Mouse (Mus musculus) layer of hippocampus, adult 9-10 months (tissue): ENCODE measurements around the gene Ints13.

Source experiments
- DNase-seq: peaks from one replicate; pipeline ENCODE4 v3.0.0; 2022; ENCODE audit warnings: low spot score

Ints13 gene

DNA sequence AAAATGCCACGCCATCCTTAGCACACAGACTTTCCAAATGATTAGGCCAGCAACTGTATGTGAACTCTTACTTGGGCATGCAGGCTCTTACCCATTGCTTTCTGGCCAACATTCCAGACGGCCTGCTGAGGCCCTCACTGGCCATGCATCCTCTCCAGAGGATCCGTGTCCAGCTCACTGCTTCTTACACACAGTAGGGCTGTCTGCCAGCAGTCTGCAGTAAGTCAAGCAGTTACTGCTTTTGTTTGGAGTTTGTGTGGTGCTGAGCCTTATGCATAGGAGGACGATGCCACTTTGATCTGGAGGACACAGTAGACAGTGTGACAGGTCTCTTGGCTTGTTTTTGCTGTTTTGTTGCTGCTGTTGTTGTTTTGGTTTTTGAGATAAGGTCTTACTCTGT, 39.0 kb downstream of the Ints13 start:
- no peak for DNase-seq

DNA sequence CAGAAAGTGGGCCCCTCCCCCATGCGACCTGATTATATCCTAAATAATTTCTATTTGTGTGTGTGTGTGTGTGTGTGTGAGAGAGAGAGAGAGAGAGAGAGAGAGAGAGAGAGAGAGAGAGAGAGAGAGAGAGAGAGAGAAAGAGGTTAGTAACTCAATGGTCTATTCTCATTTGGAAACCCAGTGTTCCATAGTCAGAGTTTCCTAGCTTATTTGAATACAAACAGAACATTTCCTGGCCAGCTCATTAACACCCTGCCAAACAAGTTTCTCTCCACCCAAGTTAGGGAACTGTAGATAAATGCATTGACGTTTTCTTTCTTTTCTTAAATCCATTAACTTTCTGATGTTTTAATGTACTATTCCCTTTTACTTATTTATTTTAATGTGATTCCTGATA, 39.6 kb downstream of the Ints13 start:
- DNase-seq: no peak

DNA sequence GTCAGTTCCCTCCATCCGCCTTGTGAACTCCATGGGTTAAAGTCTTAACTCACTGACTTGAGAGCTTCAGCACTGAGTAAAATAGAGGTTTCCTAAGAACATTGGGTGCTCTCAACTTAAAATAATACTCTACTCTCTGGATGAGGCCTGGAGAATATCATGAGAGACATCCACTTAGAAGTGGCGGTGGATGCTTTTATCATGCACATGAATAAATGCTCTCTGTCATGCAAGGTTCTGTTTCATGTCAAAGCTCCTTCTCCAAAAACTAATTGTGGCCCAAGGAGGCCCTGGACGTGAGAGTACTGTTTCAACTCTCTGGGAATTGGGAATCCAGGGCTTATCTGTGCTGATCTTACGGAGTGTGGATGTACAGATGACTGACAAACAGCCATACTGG, 40.5 kb downstream of the Ints13 start:
- no peak for DNase-seq

DNA sequence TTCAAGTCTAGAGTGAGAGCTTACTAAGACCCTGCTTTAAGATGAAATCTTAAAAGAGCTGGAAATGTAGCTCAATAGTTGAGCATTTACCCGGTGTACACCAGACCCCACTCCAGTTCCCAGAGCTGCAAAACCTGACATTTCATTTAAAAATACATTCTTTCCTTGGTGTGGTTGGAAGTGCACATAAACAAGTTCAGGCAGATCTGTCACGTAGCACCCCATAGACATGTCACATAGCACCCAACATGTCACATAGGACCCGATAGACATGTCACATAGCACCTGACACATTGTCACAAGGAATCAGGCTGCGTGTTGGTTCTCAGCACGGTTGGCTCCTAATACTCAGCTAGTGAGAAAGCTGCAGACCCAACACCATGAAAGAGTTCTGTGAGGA, 42.1 kb downstream of the Ints13 start:
- DNase-seq: no peak

DNA sequence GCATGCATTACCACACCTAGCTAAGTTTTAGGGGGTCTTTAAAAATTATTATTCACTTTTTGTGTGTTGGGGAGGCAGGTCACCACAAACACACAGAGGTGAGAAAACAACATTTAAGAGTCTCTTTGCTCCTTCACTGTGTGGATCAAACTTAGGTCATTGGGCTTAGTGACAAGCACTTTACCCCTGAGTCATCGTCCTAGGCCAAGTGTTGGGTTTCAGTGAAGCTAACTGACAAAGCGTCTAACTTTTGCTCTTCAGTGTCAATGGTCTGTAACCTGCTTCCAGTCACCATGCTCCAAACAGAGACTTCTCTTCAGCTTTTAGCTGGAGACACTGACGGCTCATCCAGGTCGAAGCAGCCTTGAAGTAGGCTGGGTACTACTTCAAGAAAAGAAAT, 44.5 kb downstream of the Ints13 start:
- DNase-seq: no peak

DNA sequence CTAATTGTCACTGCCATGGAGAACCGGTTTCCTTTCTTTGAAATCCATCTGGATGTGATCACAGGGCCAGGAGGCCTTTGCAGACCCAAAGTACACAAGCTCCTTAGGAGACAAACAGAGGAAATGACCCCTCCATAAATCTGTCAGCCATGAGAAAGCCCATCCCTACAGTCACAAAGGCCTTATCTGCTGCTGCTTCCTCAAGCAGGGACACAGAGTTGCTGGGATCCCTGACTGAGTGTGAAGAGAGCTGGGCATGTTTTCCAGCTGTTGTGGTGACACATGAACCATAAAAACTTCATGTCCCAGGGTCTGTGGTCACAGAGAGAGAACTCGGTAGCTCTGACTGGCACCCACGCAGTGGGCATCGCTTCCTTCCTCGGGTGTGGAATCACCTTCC, 46.9 kb downstream of the Ints13 start:
- DNase-seq: no peak

DNA sequence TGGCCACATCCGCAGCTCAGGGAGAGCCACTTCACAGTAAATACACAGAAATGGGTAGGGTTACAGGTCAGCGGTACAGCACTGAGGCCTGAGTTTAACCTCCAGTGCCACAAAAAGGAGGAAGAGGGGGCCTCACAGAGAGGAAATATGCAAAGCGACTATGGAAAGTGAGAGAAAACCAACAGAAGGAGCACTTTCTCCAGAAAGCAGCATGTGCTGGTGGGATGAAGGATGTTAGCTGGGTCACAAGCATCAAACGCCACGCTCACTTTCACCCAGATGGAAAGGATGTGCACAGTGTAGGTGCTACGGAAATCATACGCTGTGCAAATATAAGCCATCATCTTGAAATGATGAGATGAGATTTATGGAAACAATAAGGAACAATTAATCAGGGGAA, 47.3 kb downstream of the Ints13 start:
- DNase-seq: no peak

DNA sequence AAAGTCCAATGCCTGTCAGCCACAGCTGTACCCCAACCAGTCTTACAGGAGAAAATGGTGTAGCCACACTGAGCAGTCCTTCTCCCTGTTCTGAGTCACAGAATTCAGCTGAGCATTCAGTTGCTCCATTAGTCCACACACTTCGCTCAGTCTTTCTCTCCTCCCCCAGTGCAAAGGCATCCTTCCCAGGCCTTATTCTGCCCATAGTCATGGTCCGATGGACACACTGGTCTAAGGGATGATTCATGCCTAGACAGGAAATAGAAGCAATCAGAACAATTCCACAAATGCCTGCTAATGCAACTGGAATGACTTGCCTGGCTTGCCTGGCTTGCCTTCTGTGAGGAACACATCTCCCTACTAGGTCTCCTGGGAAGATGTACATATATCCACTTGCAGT, 50.1 kb downstream of the Ints13 start:
- no peak for DNase-seq

DNA sequence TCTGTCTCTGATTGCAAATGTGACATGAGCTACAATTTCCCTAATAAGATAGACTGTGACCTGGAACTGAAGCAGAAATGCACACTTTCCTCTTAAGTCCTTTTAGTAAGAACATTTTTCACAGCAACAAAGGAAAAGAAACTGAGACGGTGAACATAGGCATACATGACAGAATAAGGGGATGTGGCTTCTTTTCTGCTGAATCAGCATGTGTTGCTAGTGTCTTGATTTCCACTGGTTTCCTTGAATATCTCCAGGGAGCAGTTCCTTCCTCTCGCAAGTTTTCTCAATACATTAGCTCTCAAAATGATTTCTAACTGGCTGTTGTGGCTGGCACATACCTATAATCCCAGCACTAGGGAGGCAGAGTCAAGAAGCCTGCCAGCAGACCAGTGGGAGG, 52.1 kb downstream of the Ints13 start:
- DNase-seq: no peak

DNA sequence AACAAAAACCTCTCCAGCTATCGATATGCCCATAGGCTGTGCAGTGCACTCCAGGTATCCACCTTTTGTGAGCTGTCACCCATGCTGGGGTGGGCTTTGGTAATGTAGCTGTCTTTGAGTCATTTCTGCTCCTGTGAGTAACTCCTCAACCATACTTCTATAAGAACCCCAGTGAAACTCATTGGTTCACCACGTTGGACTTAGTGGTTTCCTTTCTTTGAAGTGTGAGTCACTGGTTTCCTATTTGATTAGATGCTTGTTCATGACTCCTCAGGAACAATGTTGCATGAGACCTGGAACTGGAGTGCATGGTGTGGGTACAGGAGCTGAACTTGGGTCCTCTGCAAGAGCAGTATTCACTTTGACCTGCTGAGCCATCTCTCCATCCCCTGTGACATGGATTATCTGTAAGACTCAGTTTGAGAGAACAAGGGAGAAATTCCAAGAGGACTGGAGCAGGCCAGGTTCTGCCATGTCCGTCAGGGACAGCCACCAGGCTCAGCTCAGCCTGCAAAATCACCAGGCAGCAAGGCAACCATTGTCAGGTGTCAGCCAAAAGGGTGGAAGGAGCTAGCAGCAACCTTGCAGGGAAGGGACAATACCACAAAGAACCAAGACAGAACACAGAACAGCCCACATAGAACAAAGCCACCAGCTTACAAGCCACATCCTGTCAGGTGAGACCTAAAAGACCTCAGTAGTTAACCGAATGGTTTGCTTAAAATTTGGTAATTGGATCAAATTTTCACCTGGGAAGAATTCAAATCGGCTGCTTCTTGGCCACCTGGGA, 56.0 kb downstream of the Ints13 start:
- no peak for DNase-seq

DNA sequence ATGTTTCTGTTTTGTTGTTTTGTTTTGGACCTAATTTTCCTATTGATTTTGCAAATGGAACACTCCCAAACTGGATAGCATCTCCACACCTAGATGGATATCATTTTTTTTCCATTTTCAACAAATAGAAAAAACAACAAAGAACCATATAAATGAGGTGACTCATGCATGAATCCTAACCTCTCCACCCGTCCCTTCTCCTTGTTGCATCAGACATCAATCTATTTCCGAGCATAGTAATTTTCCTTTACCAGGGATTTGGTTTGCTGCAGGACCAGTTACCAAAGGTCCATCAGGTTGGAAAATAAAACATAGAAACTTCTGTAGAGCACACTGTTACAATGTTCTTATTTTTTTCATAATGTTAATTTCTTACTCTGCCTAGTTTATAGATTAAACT, 58.6 kb downstream of the Ints13 start:
- no peak for DNase-seq

DNA sequence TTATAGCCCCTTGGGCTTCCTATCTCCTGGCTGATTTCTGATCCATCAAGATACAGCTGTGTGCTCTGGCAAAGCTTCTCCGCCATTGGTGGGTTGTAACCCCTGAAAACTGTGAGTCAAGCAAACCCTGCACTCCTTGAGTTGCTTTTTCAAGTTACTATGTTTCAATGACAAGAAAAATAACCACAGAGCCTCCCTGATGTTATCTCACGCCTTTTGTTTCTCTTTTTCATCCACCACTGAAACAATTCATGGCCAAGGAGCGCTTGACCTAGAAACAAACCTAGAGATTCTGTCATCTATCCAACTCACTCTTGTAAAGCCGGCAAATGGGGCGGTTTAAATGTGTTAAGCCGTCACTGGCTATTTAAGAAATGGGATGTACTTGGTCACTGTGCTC, 61.7 kb downstream of the Ints13 start:
- DNase-seq: no peak

DNA sequence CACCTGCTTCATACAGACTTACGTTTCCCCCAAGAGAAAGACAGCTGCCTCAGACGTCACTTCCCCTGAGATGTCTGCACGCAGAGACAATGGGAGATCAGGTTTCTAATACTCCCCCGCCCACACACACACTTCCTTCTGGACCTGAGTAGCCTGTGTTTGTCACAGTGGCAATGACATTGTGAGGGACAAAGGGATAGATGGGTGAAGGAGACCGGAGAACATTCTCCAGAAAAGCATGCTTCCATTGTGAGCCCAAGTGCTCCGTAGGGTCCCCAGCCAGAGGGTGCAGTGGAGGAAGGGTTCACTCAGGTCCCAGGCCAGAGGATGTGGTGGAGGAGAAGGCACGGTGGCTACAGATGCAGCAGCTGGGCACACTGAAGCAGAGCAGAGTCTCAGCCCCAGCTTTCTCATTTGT, 63.1 kb downstream of the Ints13 start:
- no peak for DNase-seq

DNA sequence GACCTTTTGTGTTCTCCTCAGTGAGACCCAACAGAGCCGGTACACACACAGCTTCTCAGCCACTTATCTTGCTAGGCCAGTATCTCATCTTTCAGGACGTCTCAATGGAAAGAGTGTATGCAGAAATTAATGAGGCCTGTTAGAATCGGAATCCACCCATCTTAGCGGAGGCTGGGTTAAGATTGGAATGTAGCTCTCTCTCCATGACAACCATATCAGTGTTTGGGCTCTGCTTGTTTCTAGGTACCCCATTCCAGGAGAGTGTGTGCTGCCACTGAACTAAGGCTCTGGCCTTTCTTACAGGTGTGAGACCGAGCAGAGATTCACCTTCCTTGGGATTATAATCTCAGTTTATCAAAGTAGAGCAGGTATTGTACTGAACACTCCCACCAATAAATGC, 63.7 kb downstream of the Ints13 start:
- DNase-seq: no peak

DNA sequence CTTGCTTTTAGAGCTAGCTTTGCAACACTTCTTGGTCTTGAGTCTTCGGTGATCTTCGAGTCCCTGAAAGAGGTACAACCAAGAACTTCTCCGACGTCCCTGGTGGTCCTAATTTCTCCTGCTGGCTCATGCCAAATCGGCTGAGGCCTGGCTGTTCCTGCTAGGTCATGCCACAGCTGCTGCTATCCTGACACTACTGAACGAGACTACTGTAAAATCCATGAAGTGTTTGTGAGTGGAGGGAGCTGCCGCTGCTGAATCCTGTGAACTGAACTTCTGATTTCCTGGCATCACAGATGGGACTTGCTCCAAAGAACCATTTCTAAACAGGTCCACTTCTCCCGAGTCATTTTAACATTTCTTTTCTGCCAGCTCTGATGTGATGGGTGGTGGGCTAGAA, 64.3 kb downstream of the Ints13 start:
- DNase-seq: no peak

DNA sequence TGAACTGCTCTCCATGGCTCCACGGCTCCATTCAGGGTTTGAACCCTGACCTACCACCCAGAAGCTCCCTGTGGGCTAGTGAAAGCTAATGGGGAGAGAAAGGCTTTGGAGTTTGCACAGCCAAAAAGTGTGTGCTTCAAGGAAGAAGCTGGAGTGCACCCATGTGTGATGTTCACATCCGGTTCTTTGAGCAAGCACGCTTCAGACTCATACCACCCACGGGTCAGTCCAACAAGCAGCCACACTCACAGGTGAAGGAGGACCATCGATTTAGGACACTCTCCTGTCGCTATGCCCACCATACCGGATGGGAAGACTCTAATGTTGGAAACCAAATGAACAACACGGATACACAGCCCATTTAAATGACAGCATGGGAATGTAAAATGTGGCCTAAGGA, 66.1 kb downstream of the Ints13 start:
- no peak for DNase-seq

DNA sequence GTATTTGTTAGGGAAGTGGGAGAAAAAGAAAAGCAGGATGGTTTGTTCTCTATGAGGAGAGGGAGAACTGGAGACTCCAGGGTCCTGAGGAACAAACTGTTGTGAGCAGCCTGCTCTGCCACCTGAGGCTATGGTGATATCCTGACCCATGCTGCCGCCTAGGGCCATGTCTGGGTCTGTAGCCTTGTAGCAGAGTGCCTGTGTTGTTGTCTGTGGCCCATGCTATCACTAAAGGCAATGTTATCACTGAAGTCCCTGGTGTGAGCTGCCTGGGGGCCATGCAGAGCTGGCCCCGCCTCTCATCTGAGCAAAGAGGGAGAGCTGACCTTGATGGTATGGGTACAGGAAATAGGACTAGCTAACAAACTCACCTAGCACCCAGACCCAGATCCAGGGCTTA, 67.7 kb downstream of the Ints13 start:
- no peak for DNase-seq

DNA sequence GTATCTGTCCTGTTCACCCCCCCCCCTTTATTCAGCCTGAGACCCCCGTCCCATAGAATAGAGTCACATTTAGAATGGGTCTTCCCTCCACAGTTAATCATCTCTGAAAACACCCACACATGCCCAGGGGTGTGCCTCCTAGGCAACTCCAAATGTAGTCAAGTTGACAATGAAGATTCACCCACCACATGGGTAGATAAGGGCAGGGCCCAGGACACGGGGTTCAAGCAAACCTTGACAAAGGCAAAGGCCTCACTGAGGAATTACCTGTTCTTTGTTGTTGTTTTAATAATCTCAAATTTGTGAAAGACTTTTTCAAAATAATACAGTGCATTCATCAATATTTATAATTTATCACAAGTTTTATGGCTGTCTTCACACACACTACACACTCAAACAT, 73.2 kb downstream of the Ints13 start:
- DNase-seq: no peak

DNA sequence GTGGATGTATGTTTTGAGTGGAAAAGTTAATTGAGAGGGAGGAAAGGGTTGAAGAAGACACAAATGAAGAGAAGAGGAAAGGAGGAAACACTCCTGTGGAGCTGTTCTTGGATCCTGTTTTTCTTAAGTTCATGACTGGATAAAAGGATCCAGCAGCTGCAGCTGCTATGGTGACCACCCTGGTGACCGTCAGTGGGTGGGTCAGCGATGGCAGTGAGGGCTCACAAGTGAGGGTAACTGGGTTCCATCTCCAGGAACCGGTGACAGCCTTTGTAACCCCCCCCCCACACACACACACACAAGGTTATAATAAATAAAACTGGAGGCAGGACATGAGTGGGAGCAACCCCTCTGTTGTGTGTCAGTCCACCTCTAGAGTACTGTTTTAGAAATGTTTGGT, 74.8 kb downstream of the Ints13 start:
- no peak for DNase-seq

DNA sequence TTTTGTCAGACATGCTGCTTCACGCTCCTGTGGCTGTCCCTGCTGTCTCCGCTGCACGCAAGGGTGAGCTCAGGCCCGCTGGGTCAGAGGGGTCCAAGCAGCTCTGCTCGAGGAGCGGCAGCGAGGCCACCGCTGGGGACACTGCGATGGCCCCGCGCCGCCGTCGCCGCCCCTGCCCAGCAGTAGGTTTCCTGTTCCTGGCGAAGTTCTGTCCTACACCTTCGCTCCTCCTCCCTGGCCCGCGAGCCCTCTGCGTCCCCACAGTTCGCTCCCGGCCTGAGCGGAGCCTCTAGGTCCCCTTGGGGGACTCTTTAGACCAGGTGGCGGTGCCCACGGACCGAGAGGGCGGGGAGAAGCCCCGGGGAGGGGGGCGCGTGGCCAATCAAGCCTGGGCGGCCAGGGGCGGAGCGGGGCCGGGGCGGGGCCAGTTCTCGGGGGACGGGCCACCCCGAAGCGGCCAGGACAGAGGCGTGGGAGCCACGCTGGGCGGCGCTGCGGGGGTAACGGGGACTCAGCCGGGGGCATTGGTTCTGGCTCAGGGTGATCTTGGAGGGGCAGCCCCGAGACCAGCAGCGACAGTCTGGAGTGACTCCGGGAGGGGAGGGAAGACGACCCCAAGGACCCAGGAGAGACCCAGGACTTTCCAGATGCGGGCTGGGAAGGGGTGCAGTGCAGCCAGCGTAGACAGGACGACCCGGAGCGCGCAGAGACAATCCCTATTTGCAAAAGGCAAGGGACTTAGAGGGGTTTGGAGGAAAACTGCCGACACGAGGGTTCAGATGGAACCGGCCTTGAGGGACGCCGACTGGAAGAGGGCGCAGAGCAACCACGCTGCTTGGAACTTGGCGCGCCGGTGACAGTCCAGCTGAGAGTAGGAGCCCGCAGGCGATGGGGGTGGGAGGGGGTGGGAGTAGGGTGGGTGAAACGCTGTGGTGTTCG, 75.5 kb downstream of the Ints13 start, which contains the start of gene Itpr2:
Gene Itpr2 (minus strand): TSS at position 358 of the 939 bp plus-strand sequence.
- DNase-seq: no peak

DNA sequence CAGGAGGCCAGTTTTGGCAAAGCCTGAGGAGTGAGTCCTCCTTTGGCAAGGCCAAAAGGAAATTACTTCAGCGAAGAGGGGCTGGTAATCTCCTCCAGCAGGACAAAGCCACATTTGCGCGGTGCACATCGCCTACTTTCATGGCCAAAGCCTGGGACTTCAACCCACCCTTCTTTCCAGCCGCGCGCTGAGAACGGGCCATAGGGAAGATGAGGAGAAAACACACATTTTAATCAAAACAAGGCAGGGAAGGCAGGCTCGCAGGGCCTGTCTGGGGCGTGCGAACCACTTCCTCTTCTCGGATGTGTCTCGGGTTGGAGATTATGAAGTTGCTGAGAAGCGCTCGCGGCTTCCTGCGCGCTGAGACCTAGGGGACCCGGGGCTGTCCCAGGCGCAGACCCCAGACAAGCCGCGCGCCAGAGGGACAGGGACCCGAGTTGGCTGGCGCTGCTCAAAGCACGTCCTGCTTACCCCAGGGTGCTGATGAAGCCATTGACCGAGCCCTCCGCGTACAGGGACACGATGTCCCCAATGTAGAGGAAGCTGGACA, 76.2 kb downstream of the Ints13 start:
- DNase-seq: no peak

DNA sequence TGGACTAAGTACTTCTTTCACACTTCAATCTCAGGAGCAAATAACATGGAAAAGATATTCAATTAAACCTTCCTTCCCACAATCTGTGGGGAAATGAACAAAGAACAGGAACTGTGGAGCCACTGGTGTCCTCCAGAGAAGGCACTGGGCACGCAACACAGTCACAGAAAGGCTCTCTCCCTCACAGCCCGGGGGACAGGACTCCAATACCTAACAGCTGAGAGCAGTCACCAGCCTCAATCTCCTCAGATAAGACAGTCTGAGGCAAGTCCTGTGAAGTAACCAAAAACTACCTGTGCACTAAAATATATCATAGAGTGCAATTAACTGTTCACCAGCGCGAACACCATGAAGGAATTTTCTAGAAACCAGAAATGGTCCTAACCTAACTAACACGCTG, 76.9 kb downstream of the Ints13 start:
- DNase-seq: no peak

DNA sequence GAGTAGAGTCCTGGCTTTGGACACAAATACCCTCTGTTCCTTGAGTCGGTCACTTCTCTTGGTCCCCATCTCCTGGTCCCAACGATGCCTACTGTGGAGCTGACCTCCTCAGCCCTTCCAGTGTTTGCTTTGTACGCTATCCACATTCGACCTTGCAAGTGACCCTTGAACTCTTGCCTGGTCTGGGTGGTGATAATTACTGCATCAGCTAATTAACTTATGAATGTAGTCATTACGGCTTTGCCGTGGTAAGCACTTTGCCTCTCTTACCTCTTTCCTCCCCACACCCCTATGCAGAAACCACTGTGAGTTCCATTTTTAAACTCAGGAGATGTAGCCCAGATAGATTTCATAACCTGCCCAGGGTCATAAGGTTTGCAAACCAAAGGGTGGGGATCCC, 77.4 kb downstream of the Ints13 start:
- no peak for DNase-seq
